Mouse (Mus musculus): Measurements from ENCODE around the gene Myo3b.

The Myo3b gene

DNA sequence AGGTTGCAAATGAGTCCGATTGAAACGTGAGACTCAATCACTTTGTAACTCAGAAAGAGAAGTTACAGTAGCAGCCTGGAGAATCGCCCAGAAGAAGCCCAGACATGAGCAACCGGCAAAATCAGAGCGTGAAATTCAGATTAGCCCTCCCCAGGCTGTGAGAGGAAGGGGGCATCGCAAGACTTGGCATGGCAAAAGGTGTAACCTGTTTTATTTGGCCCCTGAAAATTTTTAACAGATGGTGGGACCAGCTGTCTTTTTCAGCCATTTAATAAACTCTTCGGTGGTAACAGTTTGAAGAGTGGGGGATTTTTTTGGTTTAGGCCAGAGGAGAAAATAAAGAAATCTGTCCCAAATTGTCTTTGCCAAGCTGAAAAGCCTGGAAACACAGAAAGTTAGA is 405.2 kb downstream of the Myo3b start:
- DNase-seq (ENCODE audit: low read depth, low spot score), result no peak

DNA sequence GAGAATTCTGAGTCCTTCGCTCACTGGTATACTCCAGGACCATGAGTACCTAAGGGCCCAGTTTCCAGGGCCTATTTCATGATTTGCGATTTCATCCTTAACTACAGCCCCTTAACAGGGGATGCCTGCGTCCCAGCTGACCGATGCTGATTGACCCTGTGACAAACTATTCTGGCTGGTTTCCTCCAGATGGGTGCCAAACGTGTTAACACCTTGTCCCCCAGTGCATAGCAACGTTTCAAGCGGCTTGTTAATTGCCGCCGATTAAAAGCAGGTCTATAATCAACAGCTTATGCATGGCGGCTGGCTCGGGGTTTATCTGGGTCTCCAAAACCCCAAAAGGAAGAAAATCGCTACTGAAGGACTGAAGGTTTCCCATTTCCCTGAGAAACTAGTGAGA is 417.3 kb downstream of the Myo3b start:
- no peak for DNase-seq (ENCODE audit: low read depth, low spot score)

DNA sequence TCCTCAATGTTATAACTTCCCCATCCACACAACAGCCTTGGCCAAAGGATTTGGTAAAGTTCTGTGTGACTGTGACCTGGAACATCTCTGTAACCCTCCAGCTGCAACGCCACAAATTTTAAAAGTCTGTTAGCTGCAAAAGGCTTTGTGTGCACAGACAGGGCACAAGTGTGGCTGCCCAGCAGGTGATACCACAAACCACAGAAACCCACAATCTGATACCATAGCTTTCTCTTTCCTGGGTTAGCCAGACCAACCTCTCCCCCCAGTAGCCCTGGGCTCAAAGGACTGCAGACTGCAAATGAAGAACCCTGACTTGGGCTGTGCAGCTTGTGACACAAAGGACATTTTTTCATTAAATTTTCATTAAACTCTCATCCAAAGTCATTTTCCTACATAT is 424.7 kb downstream of the Myo3b start:
- DNase-seq (ENCODE audit: low read depth, low spot score), result no peak

DNA sequence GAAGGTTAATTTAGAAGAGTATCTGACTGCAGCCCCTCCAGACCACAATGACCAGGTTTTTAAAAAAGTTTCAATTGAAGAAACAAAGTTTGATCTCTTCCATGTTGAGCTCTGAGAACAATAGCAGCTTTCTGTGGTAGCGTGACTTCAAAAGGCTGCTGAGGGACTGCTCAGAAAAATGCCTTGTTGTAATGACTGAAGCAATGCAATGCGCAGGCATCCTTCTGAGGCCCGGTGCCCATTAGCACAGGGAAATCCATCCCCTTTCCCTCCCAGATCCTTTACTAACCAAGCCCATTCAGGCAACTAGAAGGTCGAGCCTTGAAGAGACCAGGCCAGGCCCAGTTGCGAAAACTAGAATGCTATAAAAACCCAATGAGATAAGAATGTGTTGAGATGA is 432.2 kb downstream of the Myo3b start:
- no peak for DNase-seq (ENCODE audit: low read depth, low spot score)

DNA sequence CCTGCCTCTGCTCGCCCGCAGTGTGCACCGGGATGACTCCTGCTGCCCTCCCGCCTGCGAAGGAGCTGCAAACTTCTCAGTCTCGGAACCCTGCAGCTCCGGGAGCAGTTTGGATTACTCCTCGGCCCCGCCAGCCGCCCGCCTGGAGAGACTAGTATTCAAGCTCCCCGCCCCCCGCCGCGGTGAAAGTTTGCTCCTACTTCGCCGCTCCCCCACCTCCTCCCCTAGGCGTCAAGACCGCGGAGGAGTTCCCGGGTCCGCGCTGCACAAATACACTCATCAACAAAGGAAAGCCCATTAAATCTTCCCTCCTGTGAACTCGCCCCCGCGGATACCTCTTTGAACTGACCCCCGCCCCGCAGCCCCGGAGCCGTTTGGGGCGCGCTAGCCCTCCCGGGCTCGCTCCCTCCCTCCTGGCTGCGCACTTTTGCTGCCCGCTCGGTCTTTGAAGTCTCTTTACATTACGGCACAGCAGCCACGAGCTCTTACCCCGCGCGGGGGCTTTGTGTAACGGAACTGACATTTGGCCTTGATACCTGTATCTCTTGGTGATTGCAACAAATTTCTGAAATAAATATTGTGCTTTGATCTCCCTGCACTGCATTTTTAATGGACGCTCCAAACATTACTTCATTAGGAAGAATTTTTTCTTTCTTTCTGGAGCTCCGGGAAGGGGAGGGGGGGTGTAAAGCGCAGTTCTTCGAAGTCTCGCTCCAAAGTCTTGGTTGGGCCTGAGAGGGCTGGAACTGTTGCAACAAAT is 433.1 kb downstream of the Myo3b start:
- DNase-seq (ENCODE audit: low read depth, low spot score), result no peak

Data from telencephalon, adult 2 months (tissue).